Mouse (Mus musculus) hindbrain, embryonic 15.5 days (tissue): Measurements from ENCODE around the gene Slc48a1. TPM values are rescaled to one million over a fixed set of nuclear protein-coding genes. Genes with fewer than 3 reads are reported as not detected.
A peak's percentile ranks its signal among the peaks of the same experiment; 100 is the strongest.

Experiments used
- ATAC-seq: fragments of 200-750 bp; cut with Nextera tagmentation; 2 replicates; pipeline ENCODE4 v1.8.0; 2017; ENCODE audit warnings: low read depth, moderate number of reproducible peaks, moderate TSS enrichment; ENCODE audit not compliant: low FRiP score
- H3K27ac ChIP-seq: fragments of 300-500 bp; sonication (generic); replicated peaks from 2 replicates; pipeline ENCODE4 v1.5.1; 2015; ENCODE audit warnings: mild to moderate bottlenecking, inconsistent platforms
- H3K27me3 ChIP-seq: fragments of 300-500 bp; sonication (generic); 2 replicates; pipeline ENCODE4 v1.6.1; 2015; ENCODE audit warnings: control low read depth, inconsistent platforms
- H3K36me3 ChIP-seq: fragments of 300-500 bp; sonication (generic); 2 replicates; pipeline ENCODE4 v1.6.1; 2015; ENCODE audit warnings: control low read depth, inconsistent platforms
- H3K4me1 ChIP-seq: fragments of 300-500 bp; sonication (generic); replicated peaks from 2 replicates; pipeline ENCODE4 v1.6.1; 2015; ENCODE audit warnings: control low read depth, inconsistent platforms
- H3K4me2 ChIP-seq: fragments of 300-500 bp; sonication (generic); 2 replicates; pipeline ENCODE4 v1.6.1; 2015; ENCODE audit warnings: moderate library complexity, mild to moderate bottlenecking, inconsistent platforms
- H3K4me3 ChIP-seq: fragments of 300-500 bp; sonication (generic); 2 replicates; pipeline ENCODE4 v1.5.1; 2015; ENCODE audit warnings: mild to moderate bottlenecking, inconsistent platforms
- H3K9ac ChIP-seq: fragments of 300-500 bp; sonication (generic); 2 replicates; pipeline ENCODE4 v1.6.1; 2015; ENCODE audit warnings: inconsistent platforms
- H3K9me3 ChIP-seq: fragments of 300-500 bp; sonication (generic); 2 replicates; pipeline ENCODE4 v1.6.1; 2016; ENCODE audit warnings: control low read depth, inconsistent platforms
- WGBS: fragments of 180-500 bp; shearing (Covaris S2); methylation state at CpG from one replicate; pipeline ENCODE4 v1.1.7; 2015; 5-methylcytosine and 5-hydroxymethylcytosine counted together
- polyA plus RNA-seq: library from polyadenylated mRNA; unstranded; fragments of >200 nt; fragmentation: Nextera tagmentation; extraction: Ambion mirVana; gene quantifications from 2 replicates; pipeline ENCODE4 v1.2.1, GENCODE M21; 2015

Slc48a1 gene
- polyA plus RNA-seq, 1 experiment from 2014 or later, result 97.5 TPM

DNA sequence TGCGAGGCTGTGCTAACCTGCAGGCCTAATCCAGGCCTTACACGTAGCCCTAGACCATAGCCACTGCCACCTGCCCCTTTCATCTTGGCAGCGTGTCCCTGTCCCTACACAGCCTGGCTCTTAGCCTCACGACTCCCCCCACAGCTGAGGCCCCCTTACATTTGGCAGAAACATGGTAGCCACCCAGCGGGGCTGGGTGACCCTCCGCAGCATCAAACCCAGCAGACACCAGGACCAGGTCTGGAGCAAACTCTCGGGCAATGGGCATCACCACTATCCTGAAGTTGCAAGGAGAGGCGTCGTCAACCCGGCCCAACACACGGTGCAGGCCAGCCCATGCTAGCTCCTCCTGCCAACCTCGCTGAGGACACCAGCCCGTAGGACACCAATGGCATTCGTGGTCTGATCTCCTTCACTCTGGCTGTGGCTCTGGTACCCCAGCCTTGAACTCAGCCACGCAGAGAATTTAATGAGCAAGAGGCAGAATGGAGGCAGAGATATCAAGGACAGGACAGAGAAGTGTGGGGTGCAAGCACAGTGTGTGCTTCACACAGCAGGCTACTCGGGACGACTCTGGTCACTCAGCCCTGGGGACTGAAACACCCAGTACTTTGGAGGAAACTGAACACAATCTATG, 18.5 kb downstream of the Slc48a1 start:
- ATAC-seq, result no peak
- no peak overlapping the region for H3K4me3 ChIP-seq
- peaks cover 21% of the 10 kb centered on the region for H3K4me1 ChIP-seq
- no peak overlapping the region for H3K9ac ChIP-seq
- H3K4me2 ChIP-seq, result no peak overlapping the region
- 93% methylated on average over 17 of the region's 17 CpGs for WGBS
- no peak overlapping the region for H3K27ac ChIP-seq
- no peaks in the 10 kb centered on the region for H3K27me3 ChIP-seq
- H3K36me3 ChIP-seq, result peaks cover 32% of the 10 kb centered on the region
- no peaks in the 10 kb centered on the region for H3K9me3 ChIP-seq

DNA sequence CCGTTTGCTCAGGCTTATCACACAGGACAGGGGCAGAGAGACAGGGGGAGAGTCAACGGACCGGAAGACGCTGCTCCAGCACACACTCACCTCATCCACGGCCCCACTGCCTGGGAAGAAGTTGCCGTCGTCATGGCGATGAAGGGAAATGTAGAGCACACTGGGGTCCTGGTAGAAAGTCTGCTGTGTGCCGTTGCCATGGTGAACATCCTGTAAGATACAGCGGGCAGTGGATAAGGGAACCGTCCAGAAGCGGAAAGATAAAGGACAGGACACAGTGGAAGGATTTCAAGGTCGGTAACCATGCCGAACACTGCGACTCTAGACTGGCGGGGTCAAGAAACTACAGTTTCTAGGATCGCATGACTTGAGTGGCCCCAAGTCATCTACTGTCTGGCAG, 19.8 kb downstream of the Slc48a1 start:
- Histone ChIP-seq H3K9ac (no peak overlapping the region), H3K27ac (peak overlapping the region; percentile 36), H3K27me3 (no peaks in the 10 kb centered on the region), H3K4me1 (peaks cover 32% of the 10 kb centered on the region), H3K4me2 (0 out of 2 replicates have a peak overlapping the region, but pooled peaks have one; percentile 6), H3K9me3 (no peaks in the 10 kb centered on the region), H3K4me3 (no peak overlapping the region), H3K36me3 (peaks cover 32% of the 10 kb centered on the region)
- WGBS, result 15% methylated on average over 17 of the region's 17 CpGs
- ATAC-seq, result peak; percentile 62

DNA sequence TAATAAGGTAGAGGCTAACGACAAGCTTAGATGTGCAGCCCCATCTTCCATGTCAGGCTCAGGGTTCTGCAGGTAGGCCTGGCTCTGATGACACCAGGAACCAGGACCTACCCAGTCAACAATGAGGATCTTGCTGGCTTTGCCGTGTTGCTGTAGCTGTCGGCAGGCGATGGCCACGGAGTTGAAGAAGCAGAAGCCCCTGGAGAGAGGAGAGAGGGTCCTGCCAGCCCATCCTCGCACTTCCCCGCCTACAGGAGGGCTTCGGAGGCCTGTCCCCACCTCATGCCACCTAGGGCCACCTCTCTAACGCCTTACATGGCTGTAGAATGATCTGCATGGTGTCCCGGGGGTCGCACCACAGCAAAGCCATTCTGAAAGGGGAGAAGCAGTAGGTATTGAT, 21.1 kb downstream of the Slc48a1 start:
- ATAC-seq, result no peak
- Histone ChIP-seq H3K36me3 (peaks cover 30% of the 10 kb centered on the region), H3K27me3 (no peaks in the 10 kb centered on the region), H3K9ac (no peak overlapping the region), H3K4me2 (no peak overlapping the region), H3K4me3 (no peak overlapping the region), H3K9me3 (no peaks in the 10 kb centered on the region), H3K27ac (no peak overlapping the region), H3K4me1 (peaks cover 32% of the 10 kb centered on the region)
- 86% methylated on average over 11 of the region's 11 CpGs for WGBS

DNA sequence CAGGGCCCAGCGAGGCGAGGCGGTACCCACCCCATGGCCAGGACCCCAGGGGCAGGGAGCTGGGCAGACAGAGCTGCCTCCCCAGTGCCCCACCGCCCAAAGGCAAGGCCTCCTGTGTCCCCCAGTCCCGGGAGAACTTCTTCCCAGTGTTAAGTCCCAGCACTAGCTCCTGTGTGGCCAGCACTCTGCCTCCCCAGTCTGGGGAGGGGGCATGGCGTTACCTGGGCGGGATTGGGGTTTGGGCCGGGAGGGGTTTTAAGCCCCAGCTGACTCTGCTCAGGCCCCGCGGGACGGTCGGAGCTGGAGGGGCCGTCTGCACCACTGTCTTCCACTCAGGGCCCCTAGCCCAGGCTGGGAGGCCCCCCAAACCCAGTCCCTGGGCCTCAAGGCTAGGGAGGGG, 22.5 kb downstream of the Slc48a1 start:
- Histone ChIP-seq H3K9me3 (no peaks in the 10 kb centered on the region), H3K4me2 (no peak overlapping the region), H3K9ac (no peak overlapping the region), H3K4me3 (no peak overlapping the region), H3K36me3 (peaks cover 26% of the 10 kb centered on the region), H3K27ac (no peak overlapping the region), H3K27me3 (no peaks in the 10 kb centered on the region), H3K4me1 (peaks cover 32% of the 10 kb centered on the region)
- no peak for ATAC-seq
- WGBS, result 85% methylated on average over 13 of the region's 13 CpGs

DNA sequence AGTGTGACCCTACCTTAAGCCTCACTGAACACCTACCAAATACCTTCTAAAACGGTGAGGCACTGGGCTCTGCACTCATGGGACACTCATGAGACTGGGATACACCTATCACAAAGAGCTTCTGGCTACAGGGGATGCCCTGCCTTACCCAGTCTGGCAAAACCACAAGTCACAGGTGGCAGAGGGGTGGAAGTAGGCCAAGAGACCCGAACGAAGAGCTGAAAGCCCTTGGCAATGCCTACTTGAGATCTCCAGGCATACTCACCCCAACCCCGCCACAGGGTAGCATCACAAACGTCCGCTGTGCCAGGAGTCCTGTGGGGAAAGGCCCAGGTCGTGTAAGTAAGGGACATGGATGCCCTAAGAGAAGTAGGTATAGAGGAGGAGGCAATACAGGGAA, 23.5 kb downstream of the Slc48a1 start:
- ATAC-seq, result no peak; the same call in 1 of the 2 replicates
- no peaks in the 10 kb centered on the region for H3K9me3 ChIP-seq
- peak overlapping the region; percentile 49; the same call in 1 of the 2 replicates for H3K4me2 ChIP-seq
- H3K27me3 ChIP-seq, result no peaks in the 10 kb centered on the region
- no peak overlapping the region for H3K4me3 ChIP-seq
- no peak overlapping the region for H3K27ac ChIP-seq
- H3K4me1 ChIP-seq, result peaks cover 32% of the 10 kb centered on the region
- H3K36me3 ChIP-seq, result peaks cover 20% of the 10 kb centered on the region
- no peak overlapping the region for H3K9ac ChIP-seq
- 76% methylated on average over 7 of the region's 7 CpGs for WGBS

DNA sequence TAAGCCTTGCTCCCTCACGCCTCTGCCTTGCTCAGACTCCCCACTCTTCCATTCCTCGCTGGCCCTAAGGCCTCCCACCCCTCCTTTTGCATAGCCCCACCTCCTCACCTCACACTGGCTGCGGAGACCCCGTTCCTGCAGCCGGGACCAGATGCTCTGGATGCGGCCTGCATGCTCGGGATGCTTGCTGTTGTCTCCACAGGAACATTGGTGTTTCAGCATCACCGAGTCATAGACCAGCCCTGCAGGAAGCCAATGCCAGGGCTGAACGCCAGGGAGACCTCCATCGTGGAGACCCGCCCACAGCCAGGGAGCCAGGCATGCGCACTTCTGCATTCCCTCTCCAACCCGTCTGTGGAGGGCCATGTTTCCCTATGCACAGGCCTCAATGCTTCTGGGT, 24.3 kb downstream of the Slc48a1 start:
- ATAC-seq, result peak; percentile 78

DNA sequence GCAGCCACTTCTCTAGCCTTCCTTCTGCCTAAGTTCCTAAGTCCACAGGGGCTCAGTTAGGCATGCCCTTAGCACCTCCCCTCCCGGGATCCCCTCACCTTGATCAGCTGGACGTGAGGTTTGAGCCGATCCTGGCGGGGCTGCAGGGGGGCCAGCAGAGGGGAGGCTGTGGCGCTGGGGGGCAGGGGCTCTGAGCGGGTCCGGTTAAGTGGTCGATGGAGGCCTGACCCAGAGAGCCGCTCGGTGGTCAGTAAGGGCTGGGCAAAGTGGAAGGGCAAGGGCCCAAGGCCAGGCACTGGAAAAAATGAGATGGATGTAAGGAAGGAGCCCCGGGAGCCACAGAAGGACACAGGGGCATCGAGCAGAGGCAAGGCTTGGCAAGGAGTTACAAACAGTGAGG, 29.5 kb downstream of the Slc48a1 start:
- Histone ChIP-seq H3K9ac (no peak overlapping the region), H3K27me3 (no peaks in the 10 kb centered on the region), H3K4me2 (no peak overlapping the region), H3K4me3 (no peak overlapping the region), H3K36me3 (peaks cover 19% of the 10 kb centered on the region), H3K4me1 (peaks cover 22% of the 10 kb centered on the region), H3K9me3 (no peaks in the 10 kb centered on the region), H3K27ac (no peak overlapping the region)
- ATAC-seq, result no peak
- WGBS, result 72% methylated on average over 12 of the region's 12 CpGs

More for the DNA sequence above, 24.3 kb downstream of the Slc48a1 start:
- H3K4me3 ChIP-seq, result peak overlapping the region; percentile 28
- WGBS, result 12% methylated on average over 13 of the region's 13 CpGs
- peak overlapping the region; percentile 49 for H3K4me2 ChIP-seq
- H3K36me3 ChIP-seq, result peaks cover 14% of the 10 kb centered on the region
- H3K4me1 ChIP-seq, result peaks cover 31% of the 10 kb centered on the region
- no peaks in the 10 kb centered on the region for H3K27me3 ChIP-seq
- H3K27ac ChIP-seq, result peak overlapping the region; percentile 63
- H3K9me3 ChIP-seq, result no peaks in the 10 kb centered on the region
- H3K9ac ChIP-seq, result peak overlapping the region; percentile 37; the same call in 1 of the 2 replicates

DNA sequence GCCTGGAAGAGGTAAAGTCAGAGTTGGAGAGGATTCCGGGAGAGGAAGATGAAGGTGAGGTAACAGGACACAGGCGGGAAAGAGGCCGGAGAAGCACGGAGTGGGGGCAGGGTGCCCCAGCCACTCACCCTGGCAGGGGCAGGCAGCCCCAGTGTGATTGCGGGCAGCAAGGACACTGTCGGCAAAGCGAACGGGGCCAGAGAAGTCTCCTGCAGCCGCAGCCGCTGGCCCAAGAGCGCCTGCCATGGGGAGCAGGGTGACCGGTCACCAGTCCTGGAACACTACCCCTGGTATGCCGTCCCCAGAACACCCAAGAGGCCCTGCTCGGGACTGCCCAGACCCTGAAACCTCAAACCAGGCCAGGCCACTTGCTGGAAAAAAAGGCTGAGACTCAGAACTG, 30.2 kb downstream of the Slc48a1 start:
- H3K36me3 ChIP-seq, result peaks cover 19% of the 10 kb centered on the region
- H3K27me3 ChIP-seq, result no peaks in the 10 kb centered on the region
- WGBS, result 84% methylated on average over 14 of the region's 14 CpGs

DNA sequence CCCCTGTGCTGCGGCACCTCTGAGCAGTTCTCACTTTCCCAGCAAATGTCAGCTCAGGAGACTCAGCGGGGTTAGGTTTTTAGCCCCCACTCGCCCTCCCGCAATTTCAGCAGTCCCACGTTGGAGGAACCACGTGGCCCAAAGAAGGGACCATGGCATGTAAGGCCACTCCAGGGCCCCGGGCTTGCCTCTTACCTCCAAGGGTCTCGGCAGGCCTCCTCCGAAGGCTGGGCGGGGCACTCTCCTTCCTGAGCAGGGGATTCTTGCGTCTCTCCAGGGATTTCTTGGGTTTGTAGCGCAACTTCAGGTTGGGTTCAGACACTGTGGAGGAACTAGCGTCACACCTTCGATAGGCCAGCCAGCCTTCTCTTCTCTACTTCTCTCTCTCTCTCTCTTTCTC, 30.9 kb downstream of the Slc48a1 start:
- WGBS, result 86% methylated on average over 14 of the region's 14 CpGs
- no peak overlapping the region for H3K4me2 ChIP-seq
- H3K36me3 ChIP-seq, result peaks cover 19% of the 10 kb centered on the region

More for the DNA sequence above, 30.2 kb downstream of the Slc48a1 start:
- H3K4me2 ChIP-seq, result no peak overlapping the region
- H3K9ac ChIP-seq, result no peak overlapping the region
- no peaks in the 10 kb centered on the region for H3K9me3 ChIP-seq
- H3K4me1 ChIP-seq, result peaks cover 26% of the 10 kb centered on the region
- no peak overlapping the region for H3K27ac ChIP-seq
- no peak overlapping the region for H3K4me3 ChIP-seq
- no peak for ATAC-seq

DNA sequence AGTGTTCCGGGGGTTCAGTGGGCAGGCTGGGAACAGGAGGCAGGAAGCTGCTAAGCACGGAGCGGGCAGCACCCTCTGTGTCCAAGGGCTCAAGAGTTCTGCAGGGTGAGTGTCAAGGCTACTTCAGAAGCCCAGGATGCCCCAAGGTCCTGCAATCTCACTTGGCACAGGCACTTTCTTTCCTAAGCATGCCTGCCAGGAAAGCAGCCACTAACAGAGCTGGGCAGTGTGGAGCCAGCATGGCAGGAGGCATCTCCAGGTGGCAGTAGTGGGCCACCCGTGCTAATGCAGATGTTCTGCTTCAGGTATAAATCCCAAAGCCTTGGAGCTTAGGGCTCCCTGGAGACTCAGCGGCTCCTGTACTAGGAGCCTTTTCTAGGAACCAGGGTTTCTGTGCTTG, 31.6 kb downstream of the Slc48a1 start:
- ATAC-seq, result no peak
- Histone ChIP-seq H3K36me3 (peaks cover 14% of the 10 kb centered on the region), H3K27me3 (no peaks in the 10 kb centered on the region), H3K4me3 (no peak overlapping the region), H3K9ac (no peak overlapping the region), H3K9me3 (no peaks in the 10 kb centered on the region), H3K4me1 (peaks cover 40% of the 10 kb centered on the region), H3K4me2 (no peak overlapping the region), H3K27ac (no peak overlapping the region)
- WGBS, result 84% methylated on average over 5 of the region's 5 CpGs

More for the DNA sequence above, 30.9 kb downstream of the Slc48a1 start:
- no peak overlapping the region for H3K9ac ChIP-seq
- H3K4me3 ChIP-seq, result no peak overlapping the region
- ATAC-seq, result no peak
- no peaks in the 10 kb centered on the region for H3K9me3 ChIP-seq
- H3K4me1 ChIP-seq, result peaks cover 33% of the 10 kb centered on the region
- no peak overlapping the region for H3K27ac ChIP-seq
- H3K27me3 ChIP-seq, result no peaks in the 10 kb centered on the region

DNA sequence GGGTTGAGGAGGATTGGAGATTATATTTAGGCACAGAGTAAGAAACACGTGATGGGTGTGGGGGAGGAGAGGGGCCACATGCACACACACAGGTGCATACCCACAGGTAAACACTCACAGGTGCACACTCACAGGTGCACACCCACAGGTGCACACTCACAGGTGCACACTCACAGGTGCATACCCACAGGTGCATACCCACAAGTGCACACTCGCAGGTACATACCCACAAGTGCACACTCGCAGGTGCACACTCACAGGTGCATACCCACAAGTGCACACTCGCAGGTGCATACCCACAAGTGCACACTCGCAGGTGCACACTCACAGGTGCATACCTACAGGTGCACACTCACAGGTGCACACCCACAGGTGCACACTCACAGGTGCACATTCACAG, 32.1 kb downstream of the Slc48a1 start:
- no peak overlapping the region for H3K27ac ChIP-seq
- no peaks in the 10 kb centered on the region for H3K9me3 ChIP-seq
- no peak overlapping the region for H3K4me2 ChIP-seq
- H3K9ac ChIP-seq, result no peak overlapping the region
- peaks cover 41% of the 10 kb centered on the region for H3K4me1 ChIP-seq
- H3K27me3 ChIP-seq, result no peaks in the 10 kb centered on the region
- H3K4me3 ChIP-seq, result no peak overlapping the region
- peaks cover 11% of the 10 kb centered on the region; the same call in 1 of the 2 replicates for H3K36me3 ChIP-seq
- WGBS, result 95% methylated on average over 5 of the region's 5 CpGs
- no peak for ATAC-seq

DNA sequence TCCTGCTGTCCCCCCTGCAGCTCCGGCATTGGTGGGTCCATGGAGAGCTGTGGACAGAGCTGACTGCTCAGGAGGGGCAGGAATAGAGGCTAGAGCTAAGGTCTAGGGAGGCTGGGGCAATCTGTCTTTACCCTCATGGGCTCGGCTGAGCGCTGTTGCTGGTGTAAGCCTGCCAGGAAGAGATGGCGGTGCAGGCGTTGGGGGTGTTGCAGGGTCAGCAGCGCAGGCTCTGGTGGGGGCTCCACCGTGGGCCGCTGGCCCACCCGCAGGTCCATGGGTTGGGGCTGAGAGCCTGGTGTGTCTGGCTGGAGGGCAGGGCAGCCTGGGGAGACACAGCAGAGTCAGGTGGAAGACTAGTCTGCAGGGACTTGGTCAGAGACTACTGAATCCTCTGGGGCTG, 33.0 kb downstream of the Slc48a1 start:
- Histone ChIP-seq H3K4me3 (no peak overlapping the region), H3K27me3 (no peaks in the 10 kb centered on the region), H3K4me2 (no peak overlapping the region), H3K4me1 (peaks cover 41% of the 10 kb centered on the region), H3K36me3 (peaks cover 9% of the 10 kb centered on the region; the same call in 1 of the 2 replicates), H3K9ac (no peak overlapping the region), H3K9me3 (no peaks in the 10 kb centered on the region), H3K27ac (no peak overlapping the region)
- WGBS, result 87% methylated on average over 9 of the region's 9 CpGs
- no peak for ATAC-seq

DNA sequence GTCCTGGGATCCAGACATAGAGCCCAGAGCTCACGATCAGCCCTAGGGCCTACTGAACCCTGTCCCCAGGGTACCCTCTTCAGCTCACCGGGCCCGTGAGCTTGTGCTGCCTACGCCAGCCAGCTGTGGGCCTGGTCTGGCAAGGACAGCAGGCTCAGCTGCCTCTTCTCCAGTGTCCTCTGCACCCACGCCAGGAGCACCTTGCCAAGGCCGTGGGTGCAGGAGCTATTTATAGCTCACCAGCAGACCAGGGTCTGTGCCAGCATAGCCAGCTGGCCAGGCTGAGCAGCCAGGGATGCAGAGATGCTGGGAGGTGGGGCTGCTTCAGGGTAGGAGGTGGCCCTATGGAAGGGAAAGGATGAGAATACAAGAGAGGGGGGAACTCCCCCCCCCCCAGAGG, 33.8 kb downstream of the Slc48a1 start:
- peaks cover 9% of the 10 kb centered on the region; the same call in 1 of the 2 replicates for H3K36me3 ChIP-seq
- H3K27me3 ChIP-seq, result no peaks in the 10 kb centered on the region
- no peak overlapping the region for H3K4me3 ChIP-seq
- no peak overlapping the region for H3K9ac ChIP-seq
- 34% methylated on average over 6 of the region's 6 CpGs for WGBS
- ATAC-seq, result peak; percentile 77
- H3K4me2 ChIP-seq, result no peak overlapping the region
- H3K9me3 ChIP-seq, result no peaks in the 10 kb centered on the region
- H3K27ac ChIP-seq, result peak overlapping the region; percentile 70
- H3K4me1 ChIP-seq, result peaks cover 41% of the 10 kb centered on the region
